ENCODE assay signal across 9 mouse cellular contexts in the genomic region with DNA sequence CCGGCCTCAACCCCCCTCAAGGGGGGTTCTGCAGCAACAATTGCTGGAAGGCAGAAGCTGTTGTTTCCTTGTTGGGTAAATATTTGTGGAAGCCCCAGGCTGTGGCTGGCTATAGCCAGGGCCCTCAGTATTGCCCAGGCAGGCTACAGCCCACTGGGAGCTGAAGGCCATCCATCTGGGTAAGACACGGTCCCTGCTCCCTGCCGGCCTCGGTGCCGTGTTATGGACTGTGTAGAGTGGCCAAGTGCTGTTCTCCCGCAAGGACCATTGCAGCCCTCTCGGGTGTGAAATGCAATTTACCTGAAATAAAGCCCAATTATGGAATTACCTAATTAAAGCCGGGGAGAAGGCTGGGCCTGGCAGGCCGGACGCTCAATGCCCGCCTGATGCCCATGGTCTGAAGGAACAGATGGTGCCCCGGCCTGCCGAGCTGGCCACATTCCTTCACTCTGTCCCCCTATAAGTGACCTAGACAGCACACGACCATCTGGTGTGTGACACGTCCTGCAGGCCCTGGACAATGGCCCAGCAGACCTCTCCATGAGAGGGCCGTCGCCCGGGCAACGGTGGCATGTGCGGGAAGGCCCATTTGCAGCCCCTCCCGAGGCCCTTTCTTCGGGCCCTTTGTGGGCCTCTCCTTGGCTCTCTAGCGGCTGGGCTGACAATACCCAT. TPM values are rescaled to one million over a fixed set of nuclear protein-coding genes. Genes with fewer than 3 reads are reported as not detected.
DNase-seq lines count a peak whose midpoint lies in the region; ATAC-seq lines count a peak whose summit lies in the region.
"Had no signal": no experiment of that assay in that cellular context is flagged by ENCODE, and none has a peak within 500 bp of the region (broad histone marks: within the 10 kb centered on the region; RNA-seq: fewer than 3 reads in every experiment).

No protein-coding gene starts in this region.

- H3K4me2 ChIP-seq in heart, embryonic 15.5 days: no peak overlapping the region
- H3K4me2 ChIP-seq in heart, embryonic 11.5 days: no peak overlapping the region
- peak overlapping the region; percentile 29 for H3K4me2 ChIP-seq in forebrain, embryonic 13.5 days
- H3K4me2 ChIP-seq in midbrain, embryonic 15.5 days: no peak overlapping the region

- no peak overlapping the region for H3K9ac ChIP-seq in heart, embryonic 15.5 days
- H3K9ac ChIP-seq in heart, embryonic 11.5 days (ENCODE audit: low read depth, low read length): no peak overlapping the region
- H3K9ac ChIP-seq in forebrain, embryonic 13.5 days: 0 out of 2 replicates have a peak overlapping the region, but pooled peaks have one; percentile 3
- H3K9ac ChIP-seq in midbrain, embryonic 15.5 days: no peak overlapping the region

- no peaks in the 10 kb centered on the region for H3K9me3 ChIP-seq in heart, embryonic 15.5 days (replicated peaks)
- H3K9me3 ChIP-seq in heart, embryonic 11.5 days (replicated peaks; ENCODE audit: control insufficient read depth, low read length): no peaks in the 10 kb centered on the region
- H3K9me3 ChIP-seq in forebrain, embryonic 13.5 days (replicated peaks): no peaks in the 10 kb centered on the region
- no peaks in the 10 kb centered on the region for H3K9me3 ChIP-seq in midbrain, embryonic 15.5 days

- H3K36me3 ChIP-seq in heart, embryonic 15.5 days: no peaks in the 10 kb centered on the region
- no peaks in the 10 kb centered on the region for H3K36me3 ChIP-seq in heart, embryonic 11.5 days (ENCODE audit: control insufficient read depth, insufficient read depth, low read length)
- no peaks in the 10 kb centered on the region for H3K36me3 ChIP-seq in forebrain, embryonic 13.5 days (ENCODE audit: poor library complexity, severe bottlenecking)
- no peaks in the 10 kb centered on the region for H3K36me3 ChIP-seq in midbrain, embryonic 15.5 days (replicated peaks)

- no peak overlapping the region for H3K4me3 ChIP-seq in heart, embryonic 15.5 days
- no peak overlapping the region for H3K4me3 ChIP-seq in heart, embryonic 11.5 days (ENCODE audit: low read depth, low read length)
- no peak overlapping the region for H3K4me3 ChIP-seq in forebrain, embryonic 13.5 days
- no peak overlapping the region for H3K4me3 ChIP-seq in midbrain, embryonic 15.5 days

- ATAC-seq in heart, embryonic 15.5 days (replicated peaks; ENCODE audit: insufficient number of reproducible peaks, insufficient read depth, low FRiP score, low read depth): peak; percentile 57
- ATAC-seq in heart, embryonic 11.5 days (replicated peaks; ENCODE audit: insufficient number of reproducible peaks, low FRiP score, low TSS enrichment): no peak
- ATAC-seq in forebrain, embryonic 13.5 days: peak; percentile 92
- peak; percentile 66 for ATAC-seq in midbrain, embryonic 15.5 days (replicated peaks)
- ATAC-seq in CD4-positive, CD25-positive, alpha-beta regulatory T cell, adult 4 months: no peak
- ATAC-seq in erythroid progenitor cell, adult 5-6 weeks (replicated peaks; ENCODE audit: low FRiP score, poor library complexity, severe bottlenecking): no peak

- H3K27me3 ChIP-seq in heart, embryonic 15.5 days: 0 out of 2 replicates have a peak, but pooled peaks cover 2% of the 10 kb centered on the region
- no peaks in the 10 kb centered on the region for H3K27me3 ChIP-seq in heart, embryonic 11.5 days (ENCODE audit: control insufficient read depth, insufficient read depth, low read length)
- H3K27me3 ChIP-seq in forebrain, embryonic 13.5 days: peaks cover 89% of the 10 kb centered on the region
- no peaks in the 10 kb centered on the region for H3K27me3 ChIP-seq in midbrain, embryonic 15.5 days (replicated peaks)

- no peak overlapping the region for H3K27ac ChIP-seq in heart, embryonic 15.5 days
- no peak overlapping the region for H3K27ac ChIP-seq in heart, embryonic 11.5 days (ENCODE audit: low read depth, low read length)
- H3K27ac ChIP-seq in forebrain, embryonic 13.5 days: 0 out of 2 replicates have a peak overlapping the region, but pooled peaks have one; percentile 10
- no peak overlapping the region for H3K27ac ChIP-seq in midbrain, embryonic 15.5 days

- DNase-seq in cerebellum, adult 11 months: peak; percentile 95
- no peak for DNase-seq in right cerebral cortex, postnatal 36 days (ENCODE audit: low spot score in 2 of 2)
- DNase-seq: kidney, postnatal 14 days had no signal

- 67% methylated on average over 23 of the region's 23 CpGs for WGBS in heart, embryonic 15.5 days
- 73% methylated on average over 23 of the region's 23 CpGs for WGBS in heart, embryonic 11.5 days (ENCODE audit: insufficient replicate concordance)
- 5% methylated on average over 23 of the region's 23 CpGs for WGBS in forebrain, embryonic 13.5 days
- WGBS in midbrain, embryonic 15.5 days: 21% methylated on average over 23 of the region's 23 CpGs

- peaks cover 9% of the 10 kb centered on the region for H3K4me1 ChIP-seq in heart, embryonic 15.5 days (replicated peaks)
- H3K4me1 ChIP-seq in heart, embryonic 11.5 days (ENCODE audit: control insufficient read depth, insufficient read depth, low read length): 0 out of 2 replicates have a peak, but pooled peaks cover 5% of the 10 kb centered on the region
- H3K4me1 ChIP-seq in forebrain, embryonic 13.5 days: peaks cover 17% of the 10 kb centered on the region
- H3K4me1 ChIP-seq in midbrain, embryonic 15.5 days: peaks cover 17% of the 10 kb centered on the region; the same call in 1 of the 2 replicates

RNA-seq across cellular contexts. Expression of gene Cdkn1c, which starts 32.6 kb away (rescaled TPM):
- 369 and 534 TPM in 2 replicates for polyA plus RNA-seq in heart, embryonic 15.5 days (2015; fragmentation: Nextera tagmentation; extraction: Ambion mirVana)
- polyA plus RNA-seq in heart, embryonic 11.5 days (2014; fragmentation: Nextera tagmentation; extraction: Ambion mirVana): 1,643 and 1,679 TPM in 2 replicates
- polyA plus RNA-seq in forebrain, embryonic 13.5 days (2015; fragmentation: Nextera tagmentation; extraction: Ambion mirVana): 140 and 149 TPM in 2 replicates
- 288 and 345 TPM in 2 replicates for polyA plus RNA-seq in midbrain, embryonic 15.5 days (2015; fragmentation: Nextera tagmentation; extraction: Ambion mirVana)
- polyA plus RNA-seq in CD4-positive, CD25-positive, alpha-beta regulatory T cell, adult 4 months (2017; shearing (Covaris generic)): 1 to 10 TPM in 1 of 2 experiments, under 1 TPM in 1; 0.87 to 1.3 TPM
- total RNA-seq in erythroid progenitor cell, adult 5-6 weeks (2015; ENCODE audit: low replicate concordance): 14.8 TPM in 1 of 2 replicates, not detected in the other
- not detected in 2 replicates for total RNA-seq in erythroid progenitor cell, adult 5-6 weeks (2017; ENCODE audit: low replicate concordance)

RNA-seq across cellular contexts. Expression of gene Slc22a18, which starts 45.3 kb away (rescaled TPM):
- polyA plus RNA-seq in heart, embryonic 15.5 days (2015; fragmentation: Nextera tagmentation; extraction: Ambion mirVana): 0.82 and 1.7 TPM in 2 replicates
- 0.52 and 0.87 TPM in 2 replicates for polyA plus RNA-seq in heart, embryonic 11.5 days (2014; fragmentation: Nextera tagmentation; extraction: Ambion mirVana)
- polyA plus RNA-seq in forebrain, embryonic 13.5 days (2015; fragmentation: Nextera tagmentation; extraction: Ambion mirVana): 0.15 and 0.45 TPM in 2 replicates
- polyA plus RNA-seq in midbrain, embryonic 15.5 days (2015; fragmentation: Nextera tagmentation; extraction: Ambion mirVana): 0.97 and 1.0 TPM in 2 replicates
- not detected for polyA plus RNA-seq in CD4-positive, CD25-positive, alpha-beta regulatory T cell, adult 4 months (2017; shearing (Covaris generic))
- not detected in 2 replicates for total RNA-seq in erythroid progenitor cell, adult 5-6 weeks (2015; ENCODE audit: low replicate concordance)
- not detected in 2 replicates for total RNA-seq in erythroid progenitor cell, adult 5-6 weeks (2017; ENCODE audit: low replicate concordance)

Comparison
In these comparisons a context has a peak if more than half of its experiments do, and no peak if none do; other contexts are left out.
1. ATAC-seq: peak in heart, embryonic 15.5 days (single experiment), forebrain, embryonic 13.5 days (single experiment) and midbrain, embryonic 15.5 days (single experiment); none in heart, embryonic 11.5 days (single experiment), CD4-positive, CD25-positive, alpha-beta regulatory T cell, adult 4 months (single experiment) and erythroid progenitor cell, adult 5-6 weeks (single experiment).
2. RNA of gene Cdkn1c, which starts 32.6 kb away (polyA plus RNA-seq): 1,643 to 1,679 TPM in heart, embryonic 11.5 days, 369 to 534 TPM in heart, embryonic 15.5 days, 288 to 345 TPM in midbrain, embryonic 15.5 days and 140 to 149 TPM in forebrain, embryonic 13.5 days; 0.87 to 1.3 TPM in CD4-positive, CD25-positive, alpha-beta regulatory T cell, adult 4 months; every median in the first group is over 10 times any median in the second.